Mouse (Mus musculus): ENCODE data around the gene Rpl36-ps4. TPM values are rescaled to one million over a fixed set of nuclear protein-coding genes. Genes with fewer than 3 reads are reported as not detected.

Gene Rpl36-ps4
- not detected in 2 replicates for polyA plus RNA-seq (2015; fragmentation: Nextera tagmentation; extraction: Ambion mirVana)

DNA sequence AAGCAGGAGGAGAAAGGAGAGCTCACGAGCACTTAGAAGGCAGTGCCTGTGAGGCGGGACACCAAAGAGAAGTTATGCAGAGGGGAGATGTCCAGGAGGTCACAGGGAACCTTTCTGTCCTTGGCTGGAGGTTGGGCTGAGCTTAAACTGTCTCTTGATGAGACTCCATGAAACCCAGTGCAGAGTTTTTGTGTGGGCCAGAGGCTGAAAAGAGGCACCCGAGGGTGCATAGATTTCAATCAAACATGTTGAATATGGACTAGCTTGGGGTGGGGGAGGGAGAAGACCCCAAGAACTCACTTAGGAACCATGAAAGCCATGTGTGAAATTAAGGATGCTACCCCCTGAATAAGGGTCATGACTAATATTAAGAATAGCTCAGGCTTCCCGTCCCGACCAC, at the start of gene Rpl36-ps4:
TSS of gene Rpl36-ps4 (plus strand) at position 301 of the 400 bp plus-strand sequence.
- Histone ChIP-seq H3K4me1 (ENCODE audit: control insufficient read depth, insufficient read depth, low read length) (no peaks in the 10 kb centered on the region), H3K36me3 (ENCODE audit: control insufficient read depth, insufficient read depth, low read length) (no peaks in the 10 kb centered on the region), H3K4me2 (ENCODE audit: low read length) (no peak within 1 kb of the TSS), H3K27me3 (ENCODE audit: control insufficient read depth, insufficient read depth, low read depth, low read length) (no peaks in the 10 kb centered on the region), H3K4me3 (ENCODE audit: low read depth, low read length) (no peak within 1 kb of the TSS), H3K9me3 (replicated peaks; ENCODE audit: control insufficient read depth, low read length, poor library complexity, severe bottlenecking) (no peaks in the 10 kb centered on the region), H3K27ac (ENCODE audit: low read length) (no peak within 1 kb of the TSS), H3K9ac (ENCODE audit: low read depth, low read length) (no peak within 1 kb of the TSS)
- 95% methylated on average over 5 of the region's 5 CpGs for WGBS
- no peak for ATAC-seq

GRCm38 (mm10) chr17:87871461-87872126, 49.2 kb upstream of the Rpl36-ps4 start:
- 82% methylated on average over 13 of the region's 13 CpGs for WGBS
- no peak for ATAC-seq
- Histone ChIP-seq H3K9me3 (replicated peaks; ENCODE audit: control insufficient read depth, low read length, poor library complexity, severe bottlenecking) (no peaks in the 10 kb centered on the region), H3K27ac (ENCODE audit: low read length) (no peak overlapping the region), H3K4me3 (ENCODE audit: low read depth, low read length) (no peak overlapping the region), H3K9ac (ENCODE audit: low read depth, low read length) (no peak overlapping the region), H3K4me2 (ENCODE audit: low read length) (no peak overlapping the region), H3K27me3 (ENCODE audit: control insufficient read depth, insufficient read depth, low read depth, low read length) (no peaks in the 10 kb centered on the region), H3K4me1 (ENCODE audit: control insufficient read depth, insufficient read depth, low read length) (0 out of 2 replicates have a peak, but pooled peaks cover 3% of the 10 kb centered on the region), H3K36me3 (ENCODE audit: control insufficient read depth, insufficient read depth, low read length) (no peaks in the 10 kb centered on the region)

- no peak overlapping the region for H3K27ac ChIP-seq (ENCODE audit: low read length)
- H3K36me3 ChIP-seq (ENCODE audit: control insufficient read depth, insufficient read depth, low read length) = no peaks in the 10 kb centered on the region
- no peaks in the 10 kb centered on the region for H3K9me3 ChIP-seq (replicated peaks; ENCODE audit: control insufficient read depth, low read length, poor library complexity, severe bottlenecking)
- H3K9ac ChIP-seq (ENCODE audit: low read depth, low read length) = no peak overlapping the region
- H3K27me3 ChIP-seq (ENCODE audit: control insufficient read depth, insufficient read depth, low read depth, low read length) = no peaks in the 10 kb centered on the region
- 15% methylated on average over 4 of the region's 4 CpGs for WGBS
- ATAC-seq = no peak
- H3K4me2 ChIP-seq (ENCODE audit: low read length) = no peak overlapping the region
- no peak overlapping the region for H3K4me3 ChIP-seq (ENCODE audit: low read depth, low read length)
- peaks cover 7% of the 10 kb centered on the region for H3K4me1 ChIP-seq (ENCODE audit: control insufficient read depth, insufficient read depth, low read length)
Measured at GRCm38 (mm10) chr17:87872286-87872685, 48.5 kb upstream of the Rpl36-ps4 start.

DNA sequence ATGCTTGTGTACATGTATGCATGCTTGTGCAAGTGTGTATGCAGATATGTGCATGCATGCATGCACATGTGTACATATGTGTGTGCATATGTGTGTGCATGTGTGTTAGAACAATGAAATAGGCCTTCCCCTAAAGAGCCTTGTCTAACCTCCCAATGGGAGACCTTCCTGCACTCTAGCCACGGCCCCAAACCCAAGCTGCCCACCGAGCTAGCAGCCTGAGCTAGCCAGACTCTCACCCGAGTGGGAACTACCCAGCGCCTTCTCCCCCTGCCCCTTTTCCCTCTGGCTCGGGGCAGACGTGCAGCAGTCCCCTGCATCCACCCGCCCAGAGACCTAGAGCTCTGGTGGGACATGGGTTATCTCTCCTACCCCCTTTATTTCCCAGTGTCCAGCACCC, 47.3 kb upstream of the Rpl36-ps4 start:
- no peaks in the 10 kb centered on the region for H3K9me3 ChIP-seq (replicated peaks; ENCODE audit: control insufficient read depth, low read length, poor library complexity, severe bottlenecking)
- no peak overlapping the region for H3K4me2 ChIP-seq (ENCODE audit: low read length)
- H3K27me3 ChIP-seq (ENCODE audit: control insufficient read depth, insufficient read depth, low read depth, low read length) = no peaks in the 10 kb centered on the region
- H3K4me3 ChIP-seq (ENCODE audit: low read depth, low read length) = no peak overlapping the region
- no peak overlapping the region for H3K9ac ChIP-seq (ENCODE audit: low read depth, low read length)
- WGBS = 79% methylated on average over 7 of the region's 7 CpGs
- ATAC-seq = no peak
- no peak overlapping the region for H3K27ac ChIP-seq (ENCODE audit: low read length)
- no peaks in the 10 kb centered on the region for H3K36me3 ChIP-seq (ENCODE audit: control insufficient read depth, insufficient read depth, low read length)
- peaks cover 14% of the 10 kb centered on the region for H3K4me1 ChIP-seq (ENCODE audit: control insufficient read depth, insufficient read depth, low read length)

DNA sequence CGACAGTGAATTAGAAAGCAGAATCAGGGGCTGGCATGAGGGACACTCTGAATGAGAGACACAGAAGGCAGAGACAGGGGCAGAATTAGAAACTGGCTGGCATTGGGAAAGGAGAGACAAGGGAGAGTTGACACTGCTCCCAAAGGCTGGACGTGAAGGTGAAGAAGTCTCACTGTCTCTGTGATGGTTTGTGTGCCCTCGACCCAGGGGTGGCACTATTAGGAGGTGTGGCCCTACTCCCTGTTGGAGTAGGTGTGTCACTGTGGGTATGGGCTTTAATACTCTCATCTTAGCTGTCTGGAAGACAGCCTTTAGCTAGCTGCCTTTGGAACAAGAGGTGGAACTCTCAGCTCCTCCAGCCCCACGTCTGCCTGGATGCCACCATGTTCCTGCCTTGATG, 46.8 kb upstream of the Rpl36-ps4 start:
- no peak overlapping the region for H3K9ac ChIP-seq (ENCODE audit: low read depth, low read length)
- no peak overlapping the region for H3K4me3 ChIP-seq (ENCODE audit: low read depth, low read length)
- no peaks in the 10 kb centered on the region for H3K9me3 ChIP-seq (replicated peaks; ENCODE audit: control insufficient read depth, low read length, poor library complexity, severe bottlenecking)
- peaks cover 14% of the 10 kb centered on the region for H3K4me1 ChIP-seq (ENCODE audit: control insufficient read depth, insufficient read depth, low read length)
- H3K27ac ChIP-seq (ENCODE audit: low read length) = no peak overlapping the region
- ATAC-seq = no peak
- no peaks in the 10 kb centered on the region for H3K27me3 ChIP-seq (ENCODE audit: control insufficient read depth, insufficient read depth, low read depth, low read length)
- no peaks in the 10 kb centered on the region for H3K36me3 ChIP-seq (ENCODE audit: control insufficient read depth, insufficient read depth, low read length)
- WGBS = 83% methylated on average over 4 of the region's 4 CpGs
- H3K4me2 ChIP-seq (ENCODE audit: low read length) = no peak overlapping the region

DNA sequence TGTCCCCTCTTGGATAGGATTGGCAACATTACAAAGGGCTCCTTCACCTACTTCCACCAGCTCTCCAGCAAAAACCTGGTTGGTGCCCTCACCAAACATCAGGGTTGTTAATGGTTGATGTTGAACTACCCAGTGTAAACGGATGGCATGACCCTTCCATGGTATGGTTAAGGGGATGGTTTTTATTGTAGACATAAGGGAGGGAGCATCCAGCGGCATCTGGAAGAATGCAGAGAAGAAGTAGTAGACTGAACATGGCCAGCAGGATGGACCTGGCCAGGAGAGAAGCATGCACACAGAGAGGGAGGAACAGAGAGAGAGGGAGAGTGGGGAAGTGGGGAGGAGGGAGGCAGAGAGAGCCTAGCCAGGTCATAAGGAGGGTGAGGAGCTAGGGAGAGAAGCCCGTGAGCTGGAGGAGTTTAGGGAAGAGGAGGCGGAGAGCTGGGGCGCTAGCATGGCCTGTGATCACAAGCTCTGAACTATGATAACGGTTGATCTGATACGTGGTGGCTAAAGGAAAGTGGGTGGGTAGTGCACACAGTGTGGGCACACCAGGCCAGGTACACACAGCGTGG, 45.3 kb upstream of the Rpl36-ps4 start:
- Histone ChIP-seq H3K36me3 (ENCODE audit: control insufficient read depth, insufficient read depth, low read length) (no peaks in the 10 kb centered on the region), H3K4me1 (ENCODE audit: control insufficient read depth, insufficient read depth, low read length) (peaks cover 14% of the 10 kb centered on the region), H3K4me2 (ENCODE audit: low read length) (no peak overlapping the region), H3K9ac (ENCODE audit: low read depth, low read length) (no peak overlapping the region), H3K4me3 (ENCODE audit: low read depth, low read length) (no peak overlapping the region), H3K27me3 (ENCODE audit: control insufficient read depth, insufficient read depth, low read depth, low read length) (no peaks in the 10 kb centered on the region), H3K9me3 (replicated peaks; ENCODE audit: control insufficient read depth, low read length, poor library complexity, severe bottlenecking) (no peaks in the 10 kb centered on the region), H3K27ac (ENCODE audit: low read length) (no peak overlapping the region)
- WGBS = 81% methylated on average over 8 of the region's 8 CpGs
- ATAC-seq = no peak

DNA sequence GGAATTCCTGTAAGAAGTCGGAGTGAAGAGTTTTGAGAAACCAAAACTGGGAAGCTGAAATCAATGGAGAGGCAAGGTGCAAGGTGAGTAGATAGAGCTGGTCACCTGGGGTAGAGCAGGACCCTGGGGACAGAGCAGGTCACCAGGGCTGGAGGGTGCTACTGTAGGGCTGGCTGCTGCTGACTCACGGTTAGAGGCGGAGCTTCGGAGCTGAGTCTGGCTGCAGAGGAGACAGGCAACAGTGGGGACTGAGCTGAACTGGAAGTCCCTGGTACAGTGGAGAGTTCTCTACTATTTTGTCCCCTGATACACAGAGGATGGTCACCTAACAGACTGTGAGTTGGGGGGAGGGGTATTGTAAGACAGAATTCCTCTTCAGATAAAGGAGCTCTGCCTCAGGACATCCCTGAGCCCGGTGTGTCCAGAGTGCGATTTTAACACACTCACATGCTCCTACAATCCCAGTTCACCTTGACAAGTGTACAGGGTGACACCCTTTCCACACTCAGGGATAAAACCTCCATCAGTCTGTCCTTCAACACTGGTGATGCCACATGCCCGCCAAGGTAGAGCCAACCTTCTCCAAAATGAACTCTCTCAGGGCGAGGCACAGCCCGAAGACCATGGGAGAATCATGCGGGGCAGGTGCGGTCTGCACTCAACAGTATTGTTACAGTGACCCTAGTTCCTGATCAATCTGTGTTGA, 44.3 kb upstream of the Rpl36-ps4 start:
- no peak for ATAC-seq
- no peak overlapping the region for H3K9ac ChIP-seq (ENCODE audit: low read depth, low read length)
- no peak overlapping the region for H3K4me2 ChIP-seq (ENCODE audit: low read length)
- no peaks in the 10 kb centered on the region for H3K9me3 ChIP-seq (replicated peaks; ENCODE audit: control insufficient read depth, low read length, poor library complexity, severe bottlenecking)
- H3K4me3 ChIP-seq (ENCODE audit: low read depth, low read length) = no peak overlapping the region
- no peaks in the 10 kb centered on the region for H3K36me3 ChIP-seq (ENCODE audit: control insufficient read depth, insufficient read depth, low read length)
- peaks cover 14% of the 10 kb centered on the region for H3K4me1 ChIP-seq (ENCODE audit: control insufficient read depth, insufficient read depth, low read length)
- WGBS = 86% methylated on average over 11 of the region's 11 CpGs
- H3K27me3 ChIP-seq (ENCODE audit: control insufficient read depth, insufficient read depth, low read depth, low read length) = no peaks in the 10 kb centered on the region
- H3K27ac ChIP-seq (ENCODE audit: low read length) = no peak overlapping the region

GRCm38 (mm10) chr17:87877207-87878073, 43.3 kb upstream of the Rpl36-ps4 start:
- H3K4me1 ChIP-seq (ENCODE audit: control insufficient read depth, insufficient read depth, low read length) = peaks cover 11% of the 10 kb centered on the region
- peak; percentile 79 for ATAC-seq
- H3K9ac ChIP-seq (ENCODE audit: low read depth, low read length) = no peak overlapping the region
- H3K36me3 ChIP-seq (ENCODE audit: control insufficient read depth, insufficient read depth, low read length) = no peaks in the 10 kb centered on the region
- H3K9me3 ChIP-seq (replicated peaks; ENCODE audit: control insufficient read depth, low read length, poor library complexity, severe bottlenecking) = no peaks in the 10 kb centered on the region
- 7% methylated on average over 25 of the region's 25 CpGs for WGBS
- H3K4me3 ChIP-seq (ENCODE audit: low read depth, low read length) = no peak overlapping the region
- H3K27ac ChIP-seq (ENCODE audit: low read length) = peak overlapping the region; percentile 38; the same call in 1 of the 2 replicates
- peak overlapping the region; percentile 23 for H3K4me2 ChIP-seq (ENCODE audit: low read length)
- H3K27me3 ChIP-seq (ENCODE audit: control insufficient read depth, insufficient read depth, low read depth, low read length) = no peaks in the 10 kb centered on the region
